Mouse (Mus musculus) liver, embryonic 15.5 days (tissue): Measurements from ENCODE around the gene 4930438A08Rik. TPM values are rescaled to one million over a fixed set of nuclear protein-coding genes. Genes with fewer than 3 reads are reported as not detected.

Source experiments
- ATAC-seq: fragments of 200-750 bp; cut with Nextera tagmentation; 2 replicates; pipeline ENCODE4 v1.8.0; 2017; ENCODE audit warnings: moderate number of reproducible peaks, mild to moderate bottlenecking, moderate library complexity; ENCODE audit not compliant: insufficient read depth
- H3K27ac ChIP-seq: fragments of 300-500 bp; sonication (generic); replicated peaks from 2 replicates; pipeline ENCODE4 v1.5.1; 2015; ENCODE audit warnings: mild to moderate bottlenecking, inconsistent platforms
- H3K27me3 ChIP-seq: fragments of 300-500 bp; sonication (generic); 2 replicates; pipeline ENCODE4 v1.6.1; 2015; ENCODE audit warnings: mild to moderate bottlenecking, inconsistent platforms
- H3K36me3 ChIP-seq: fragments of 300-500 bp; sonication (generic); replicated peaks from 2 replicates; pipeline ENCODE4 v1.6.1; 2015; ENCODE audit warnings: moderate library complexity, mild to moderate bottlenecking, inconsistent platforms
- H3K4me1 ChIP-seq: fragments of 300-500 bp; sonication (generic); replicated peaks from 2 replicates; pipeline ENCODE4 v1.6.1; 2015; ENCODE audit warnings: inconsistent platforms
- H3K4me2 ChIP-seq: fragments of 300-500 bp; sonication (generic); 2 replicates; pipeline ENCODE4 v1.6.1; 2015; ENCODE audit warnings: moderate library complexity, mild to moderate bottlenecking, inconsistent platforms
- H3K4me3 ChIP-seq: fragments of 300-500 bp; sonication (generic); replicated peaks from 2 replicates; pipeline ENCODE4 v1.5.1; 2015; ENCODE audit warnings: mild to moderate bottlenecking, inconsistent platforms
- H3K9ac ChIP-seq: fragments of 300-500 bp; sonication (generic); 2 replicates; pipeline ENCODE4 v1.6.1; 2015; ENCODE audit warnings: moderate library complexity, mild to moderate bottlenecking, inconsistent platforms
- H3K9me3 ChIP-seq: fragments of 300-500 bp; sonication (generic); replicated peaks from 2 replicates; pipeline ENCODE4 v1.6.1; 2016; ENCODE audit warnings: inconsistent platforms
- WGBS: fragments of 180-500 bp; shearing (Covaris S2); methylation state at CpG from one replicate; pipeline ENCODE4 v1.1.7; 2015; ENCODE audit warnings: mixed read lengths; ENCODE audit not compliant: insufficient replicate concordance; 5-methylcytosine and 5-hydroxymethylcytosine counted together
- polyA plus RNA-seq: library from polyadenylated mRNA; unstranded; fragments of >200 nt; fragmentation: Nextera tagmentation; extraction: Ambion mirVana; gene quantifications from 2 replicates; pipeline ENCODE4 v1.2.1, GENCODE M21; 2015

Gene 4930438A08Rik
- polyA plus RNA-seq, 1 experiment from 2014 or later, result 2.9 TPM

- no peaks in the 10 kb centered on the region for H3K27me3 ChIP-seq
- no peak overlapping the region for H3K9ac ChIP-seq
- H3K36me3 ChIP-seq, result peaks cover 38% of the 10 kb centered on the region
- H3K4me2 ChIP-seq, result peak overlapping the region; percentile 32
- WGBS, result 19% methylated on average over 3 of the region's 3 CpGs
- ATAC-seq, result no peak
- H3K4me1 ChIP-seq, result peaks cover 58% of the 10 kb centered on the region
- peak overlapping the region; percentile 58 for H3K27ac ChIP-seq
- H3K9me3 ChIP-seq, result no peaks in the 10 kb centered on the region
- no peak overlapping the region for H3K4me3 ChIP-seq
Measured at GRCm38 (mm10) chr11:58324614-58325229, 50.1 kb downstream of the 4930438A08Rik start.

- Histone ChIP-seq H3K4me3 (no peak overlapping the region), H3K9ac (no peak overlapping the region), H3K9me3 (no peaks in the 10 kb centered on the region), H3K27ac (no peak overlapping the region), H3K4me2 (no peak overlapping the region), H3K4me1 (peaks cover 58% of the 10 kb centered on the region), H3K27me3 (no peaks in the 10 kb centered on the region), H3K36me3 (peaks cover 19% of the 10 kb centered on the region)
- no peak for ATAC-seq
- 87% methylated on average over 3 of the region's 3 CpGs for WGBS
Measured at GRCm38 (mm10) chr11:58326781-58327180, 52.2 kb downstream of the 4930438A08Rik start.

- Histone ChIP-seq H3K36me3 (peaks cover 37% of the 10 kb centered on the region), H3K9ac (peak overlapping the region; percentile 86), H3K27ac (peak overlapping the region; percentile 95), H3K27me3 (no peaks in the 10 kb centered on the region), H3K4me3 (peak overlapping the region; percentile 82), H3K4me1 (peaks cover 59% of the 10 kb centered on the region), H3K4me2 (peak overlapping the region; percentile 86), H3K9me3 (no peaks in the 10 kb centered on the region)
- peak; percentile 17; the same call in 1 of the 2 replicates for ATAC-seq
- under 1% methylated on average over 21 of the region's 21 CpGs for WGBS
Measured at GRCm38 (mm10) chr11:58329906-58330275, 55.3 kb downstream of the 4930438A08Rik start.

GRCm38 (mm10) chr11:58330276-58331148, 55.9 kb downstream of the 4930438A08Rik start, which contains the start of the genes Zfp672 and Sh3bp5l:
Gene Zfp672 (minus strand): TSS chr11:58330339.
Gene Sh3bp5l (plus strand): TSS chr11:58330724.
- no peaks in the 10 kb centered on the region for H3K27me3 ChIP-seq
- H3K9ac ChIP-seq, result peak within 1 kb of the TSS; percentile 86
- peaks cover 52% of the 10 kb centered on the region for H3K4me1 ChIP-seq
- H3K4me2 ChIP-seq, result peak within 1 kb of the TSS; percentile 86
- H3K36me3 ChIP-seq, result peaks cover 42% of the 10 kb centered on the region
- H3K27ac ChIP-seq, result peak within 1 kb of the TSS; percentile 95
- ATAC-seq, result peak; percentile 92
- H3K4me3 ChIP-seq, result peak within 1 kb of the TSS; percentile 82
- WGBS, result under 1% methylated on average over 52 of the region's 52 CpGs
- no peaks in the 10 kb centered on the region for H3K9me3 ChIP-seq

- Histone ChIP-seq H3K4me2 (peak overlapping the region; percentile 86), H3K36me3 (peaks cover 46% of the 10 kb centered on the region), H3K27me3 (no peaks in the 10 kb centered on the region), H3K9ac (peak overlapping the region; percentile 86), H3K4me1 (peaks cover 50% of the 10 kb centered on the region), H3K9me3 (no peaks in the 10 kb centered on the region), H3K27ac (peak overlapping the region; percentile 95), H3K4me3 (peak overlapping the region; percentile 82)
- WGBS, result 18% methylated on average over 10 of the region's 10 CpGs
- no peak for ATAC-seq
Measured at GRCm38 (mm10) chr11:58331149-58331495, 56.5 kb downstream of the 4930438A08Rik start.

GRCm38 (mm10) chr11:58331546-58331945, 56.9 kb downstream of the 4930438A08Rik start:
- peak overlapping the region; percentile 95 for H3K27ac ChIP-seq
- peak overlapping the region; percentile 82 for H3K4me3 ChIP-seq
- peaks cover 50% of the 10 kb centered on the region for H3K36me3 ChIP-seq
- no peaks in the 10 kb centered on the region for H3K27me3 ChIP-seq
- ATAC-seq, result no peak
- H3K9me3 ChIP-seq, result no peaks in the 10 kb centered on the region
- peak overlapping the region; percentile 86 for H3K4me2 ChIP-seq
- peak overlapping the region; percentile 86 for H3K9ac ChIP-seq
- 77% methylated on average over 6 of the region's 6 CpGs for WGBS
- H3K4me1 ChIP-seq, result peaks cover 50% of the 10 kb centered on the region

- Histone ChIP-seq H3K9me3 (no peaks in the 10 kb centered on the region), H3K4me1 (peaks cover 28% of the 10 kb centered on the region), H3K27me3 (no peaks in the 10 kb centered on the region), H3K36me3 (peaks cover 59% of the 10 kb centered on the region), H3K27ac (0 out of 2 replicates have a peak overlapping the region, but pooled peaks have one; percentile 16), H3K4me2 (no peak overlapping the region), H3K9ac (no peak overlapping the region), H3K4me3 (no peak overlapping the region)
- 77% methylated on average over 3 of the region's 3 CpGs for WGBS
- ATAC-seq, result no peak
Measured at GRCm38 (mm10) chr11:58334746-58335145, 60.1 kb downstream of the 4930438A08Rik start.

Other genes with a start within 250 kb of the 4930438A08Rik start
- not detected in 2 replicates for gene Gm12248, start 181.7 kb upstream of the 4930438A08Rik start, polyA plus RNA-seq
- 34.1 and 37.2 TPM in 2 replicates for gene Cnot8, start 170.6 kb upstream of the 4930438A08Rik start, polyA plus RNA-seq
- 9.3 and 9.8 TPM in 2 replicates for gene Gemin5, start 106.3 kb upstream of the 4930438A08Rik start, polyA plus RNA-seq
- 79.1 and 90.7 TPM in 2 replicates for gene Mrpl22, start 103.1 kb upstream of the 4930438A08Rik start, polyA plus RNA-seq
- gene Igtp, start 75.2 kb upstream of the 4930438A08Rik start, polyA plus RNA-seq, result 9.9 and 11.2 TPM in 2 replicates
- 6.1 and 6.3 TPM in 2 replicates for gene Irgm2, start 75.2 kb upstream of the 4930438A08Rik start, polyA plus RNA-seq
- 9.4 and 11.5 TPM in 2 replicates for gene Zfp692, start 32.3 kb downstream of the 4930438A08Rik start, polyA plus RNA-seq
- 35.0 and 36.0 TPM in 2 replicates for gene Zfp672, start 55.5 kb downstream of the 4930438A08Rik start, polyA plus RNA-seq
- 16.7 and 19.0 TPM in 2 replicates for gene Sh3bp5l, start 55.9 kb downstream of the 4930438A08Rik start, polyA plus RNA-seq
- gene Lypd8, start 104.2 kb downstream of the 4930438A08Rik start, polyA plus RNA-seq, result 0.97 and 1.5 TPM in 2 replicates
- not detected in 2 replicates for gene 1810065E05Rik, start 146.3 kb downstream of the 4930438A08Rik start, polyA plus RNA-seq
- not detected in 2 replicates for gene Gm12253, start 157.8 kb downstream of the 4930438A08Rik start, polyA plus RNA-seq
- gene Lypd9, start 178.1 kb downstream of the 4930438A08Rik start, polyA plus RNA-seq, result not detected in 2 replicates
- not detected in 2 replicates for gene Olfr30, start 187.5 kb downstream of the 4930438A08Rik start, polyA plus RNA-seq
- gene Olfr332, start 217.8 kb downstream of the 4930438A08Rik start, polyA plus RNA-seq, result not detected in 2 replicates
- gene Olfr331, start 227.8 kb downstream of the 4930438A08Rik start, polyA plus RNA-seq, result not detected in 2 replicates